Mouse (Mus musculus) stomach, postnatal 0 days (tissue): ENCODE results near the gene Tifab. TPM values are rescaled to one million over a fixed set of nuclear protein-coding genes. Genes with fewer than 3 reads are reported as not detected.
A peak's percentile ranks its signal among the peaks of the same experiment; 100 is the strongest.

Source experiments
- ATAC-seq: fragments of 200-750 bp; cut with Nextera tagmentation; 2 replicates; pipeline ENCODE4 v1.8.0; 2017; ENCODE audit not compliant: low FRiP score, low TSS enrichment
- DNase-seq: peaks from one replicate; pipeline ENCODE4 v3.0.0-alpha.2; 2016; ENCODE audit warnings: low spot score
- H3K27ac ChIP-seq: fragments of 300-500 bp; sonication (generic); replicated peaks from 2 replicates; pipeline ENCODE4 v1.5.1; 2014; ENCODE audit warnings: mild to moderate bottlenecking, control low read depth
- H3K27me3 ChIP-seq: fragments of 300-500 bp; sonication (generic); 2 replicates; pipeline ENCODE4 v1.6.1; 2014; ENCODE audit warnings: low read length; ENCODE audit not compliant: control insufficient read depth, insufficient read depth
- H3K36me3 ChIP-seq: fragments of 300-500 bp; sonication (generic); 2 replicates; pipeline ENCODE4 v1.6.1; 2014; ENCODE audit warnings: low read length, mixed read lengths; ENCODE audit not compliant: control insufficient read depth, insufficient read depth
- H3K4me1 ChIP-seq: fragments of 300-500 bp; sonication (generic); replicated peaks from 2 replicates; pipeline ENCODE4 v1.6.1; 2014; ENCODE audit warnings: antibody characterized with exemption; ENCODE audit not compliant: control insufficient read depth, insufficient read depth
- H3K4me2 ChIP-seq: fragments of 300-500 bp; sonication (generic); replicated peaks from 2 replicates; pipeline ENCODE4 v1.6.1; 2014; ENCODE audit warnings: low read depth, mild to moderate bottlenecking, control low read depth, moderate library complexity
- H3K4me3 ChIP-seq: fragments of 300-500 bp; sonication (generic); 2 replicates; pipeline ENCODE4 v1.5.1; 2014; ENCODE audit warnings: low read depth, low read length, control low read depth
- H3K9ac ChIP-seq: fragments of 300-500 bp; sonication (generic); 2 replicates; pipeline ENCODE4 v1.6.1; 2014; ENCODE audit warnings: mild to moderate bottlenecking, low read length, control low read depth, mixed read lengths
- H3K9me3 ChIP-seq: fragments of 300-500 bp; sonication (generic); 2 replicates; pipeline ENCODE4 v1.6.1; 2016; ENCODE audit warnings: low read length; ENCODE audit not compliant: control insufficient read depth
- CTCF ChIP-seq: IDR thresholded peaks from 2 replicates; pipeline ENCODE4 v1.5.1; 2016; ENCODE audit warnings: antibody characterized with exemption, low read depth, mild to moderate bottlenecking, moderate library complexity
- EP300 ChIP-seq: optimal IDR thresholded peaks from 2 replicates; pipeline ENCODE3; 2016; ENCODE audit warnings: antibody characterized with exemption
- WGBS: fragments of 180-500 bp; shearing (Covaris S2); extraction: QIAGEN DNeasy Blood & Tissue Kit; methylation state at CpG from one replicate; pipeline ENCODE4 v1.1.7; 2014; 5-methylcytosine and 5-hydroxymethylcytosine counted together
- polyA plus RNA-seq: library from polyadenylated mRNA; unstranded; fragments of >200 nt; fragmentation: Nextera tagmentation; extraction: Ambion mirVana; gene quantifications from 2 replicates; pipeline ENCODE4 v1.2.1, GENCODE M21; 2015

The Tifab gene
- polyA plus RNA-seq, 1 experiment from 2014 or later: 2.4 TPM

DNA sequence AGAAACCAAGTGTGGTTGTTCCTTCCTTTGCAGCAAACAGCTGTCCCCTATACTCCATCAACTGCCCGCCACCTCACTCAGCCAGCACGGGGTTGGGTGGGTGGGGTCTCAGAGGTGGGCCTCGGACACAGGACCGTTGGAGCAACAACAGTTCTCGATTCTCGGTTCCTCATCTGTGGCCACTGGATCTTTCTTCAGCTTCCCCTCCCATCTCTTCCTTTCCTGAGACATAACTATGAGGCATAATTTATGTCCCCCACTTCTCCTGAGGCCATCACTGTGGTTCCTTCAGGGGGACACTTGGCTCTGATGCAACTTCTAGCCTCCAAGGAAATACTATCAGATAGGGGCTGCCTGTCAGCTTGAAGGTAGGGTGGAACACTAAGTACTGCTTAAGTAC is 15.8 kb downstream of the Tifab start:
- TF ChIP-seq EP300 (no peak), CTCF (no peak)
- Histone ChIP-seq H3K4me3 (no peak overlapping the region), H3K9me3 (no peaks in the 10 kb centered on the region), H3K4me2 (no peak overlapping the region), H3K9ac (no peak overlapping the region), H3K4me1 (0 out of 2 replicates have a peak, but pooled peaks cover 5% of the 10 kb centered on the region), H3K36me3 (no peaks in the 10 kb centered on the region), H3K27ac (no peak overlapping the region), H3K27me3 (no peaks in the 10 kb centered on the region)
- no peak for DNase-seq
- 71% methylated on average over 6 of the region's 6 CpGs for WGBS
- ATAC-seq: no peak

DNA sequence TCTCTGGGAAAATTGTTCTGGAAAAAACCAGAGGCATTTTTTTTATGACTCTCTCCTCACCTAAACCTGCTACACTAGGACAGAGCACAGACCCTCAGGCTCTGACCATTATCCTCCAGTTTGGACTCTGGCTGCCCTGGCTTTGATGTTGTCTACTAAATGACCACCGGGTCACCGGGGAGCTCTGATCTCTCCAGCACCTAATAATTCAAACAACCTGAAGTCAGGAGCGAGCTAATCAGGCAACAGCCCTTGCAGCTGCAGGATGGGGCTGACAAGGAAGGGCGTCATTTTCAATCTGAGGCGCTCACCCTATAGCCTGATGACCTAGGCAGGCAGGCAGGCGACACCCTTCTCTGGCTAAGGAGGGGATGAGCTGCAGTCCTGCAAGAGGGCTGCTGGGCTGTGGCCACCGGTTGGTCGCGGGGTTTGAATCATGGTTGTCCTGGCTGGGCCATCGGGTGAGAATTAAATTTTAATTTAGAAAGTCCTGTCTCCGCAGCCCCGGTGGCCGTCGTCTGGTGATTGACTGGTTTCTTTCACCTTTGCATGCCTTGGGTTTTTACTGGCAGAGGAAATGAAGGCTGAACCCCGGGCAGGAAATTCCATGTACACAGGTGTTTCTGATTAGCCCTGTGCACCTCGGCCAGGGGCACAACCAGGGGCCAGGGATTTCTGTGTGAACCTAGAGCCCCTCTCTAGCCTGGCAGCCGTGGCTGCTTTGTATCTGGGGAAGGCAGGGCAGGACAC is 18.9 kb downstream of the Tifab start:
- H3K36me3 ChIP-seq: no peaks in the 10 kb centered on the region
- H3K4me1 ChIP-seq: 0 out of 2 replicates have a peak, but pooled peaks cover 5% of the 10 kb centered on the region
- no peak overlapping the region for H3K4me3 ChIP-seq
- WGBS: 27% methylated on average over 17 of the region's 17 CpGs
- peak; percentile 33 for DNase-seq
- no peaks in the 10 kb centered on the region for H3K9me3 ChIP-seq
- no peak overlapping the region; the same call in 1 of the 2 replicates for H3K4me2 ChIP-seq
- peak; percentile 59 for ATAC-seq
- no peaks in the 10 kb centered on the region for H3K27me3 ChIP-seq
- H3K27ac ChIP-seq: no peak overlapping the region
- no peak overlapping the region for H3K9ac ChIP-seq
- TF ChIP-seq CTCF: no peak
- TF ChIP-seq EP300: no peak

DNA sequence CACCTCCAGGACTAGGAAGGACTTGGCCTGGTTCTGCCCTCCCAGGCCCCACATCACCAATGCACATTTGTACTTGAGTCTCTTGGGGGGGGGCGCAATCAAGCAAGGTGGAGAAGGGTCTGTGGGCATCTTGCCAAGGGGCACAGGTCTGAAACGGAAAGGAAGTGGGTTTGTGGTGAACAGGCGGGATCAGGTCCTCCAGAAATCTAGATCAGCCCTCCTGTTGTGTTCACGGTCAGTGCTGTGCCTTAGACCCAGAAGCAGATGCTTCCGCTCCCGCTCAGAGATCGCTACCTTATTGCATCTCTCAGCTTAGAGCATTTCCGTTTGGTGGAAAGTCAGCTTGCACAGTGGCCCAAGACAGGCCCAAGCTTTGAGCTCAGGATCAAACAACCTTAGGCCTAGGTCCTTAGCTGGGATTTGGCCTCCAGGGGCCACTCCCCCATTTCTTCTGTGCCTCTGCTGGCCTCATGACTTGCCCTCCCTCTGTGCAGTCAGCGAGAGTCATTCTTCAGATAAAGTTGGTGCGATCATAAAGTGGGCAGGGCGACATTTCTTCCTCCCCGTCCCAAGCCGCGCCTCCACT is 19.6 kb downstream of the Tifab start:
- Histone ChIP-seq H3K27me3 (no peaks in the 10 kb centered on the region), H3K9ac (no peak overlapping the region), H3K4me2 (no peak overlapping the region; the same call in 1 of the 2 replicates), H3K9me3 (no peaks in the 10 kb centered on the region), H3K4me3 (no peak overlapping the region), H3K27ac (no peak overlapping the region), H3K4me1 (0 out of 2 replicates have a peak, but pooled peaks cover 5% of the 10 kb centered on the region), H3K36me3 (no peaks in the 10 kb centered on the region)
- 52% methylated on average over 14 of the region's 14 CpGs for WGBS
- ATAC-seq (peak; percentile 68), DNase-seq (peak; percentile 54)
- no peak for TF ChIP-seq EP300
- no peak for TF ChIP-seq CTCF

DNA sequence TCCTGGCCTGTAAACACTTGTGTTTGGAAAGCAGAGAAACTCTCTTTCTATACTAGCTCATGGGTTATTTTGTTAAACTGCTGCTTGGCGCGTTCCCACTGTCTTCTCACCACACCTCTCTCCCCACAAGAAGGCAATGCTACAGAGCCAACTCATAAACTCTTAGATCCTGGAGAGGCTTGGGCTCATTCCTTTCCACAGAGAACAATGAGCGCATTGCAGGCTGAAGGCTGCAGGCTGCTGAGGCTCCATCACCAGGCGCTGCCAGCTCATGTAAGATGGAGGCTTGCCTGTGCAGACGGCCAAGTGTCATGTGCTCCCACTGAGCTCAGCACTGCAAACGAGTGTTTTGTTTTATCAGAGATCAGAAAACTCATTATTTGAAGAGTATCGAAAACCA is 23.0 kb downstream of the Tifab start:
- H3K9me3 ChIP-seq: no peaks in the 10 kb centered on the region
- no peak overlapping the region for H3K4me2 ChIP-seq
- 53% methylated on average over 7 of the region's 7 CpGs for WGBS
- ATAC-seq: no peak
- no peak overlapping the region for H3K9ac ChIP-seq
- no peaks in the 10 kb centered on the region for H3K36me3 ChIP-seq
- H3K27me3 ChIP-seq: no peaks in the 10 kb centered on the region
- H3K4me3 ChIP-seq: no peak overlapping the region
- TF ChIP-seq EP300: no peak
- TF ChIP-seq CTCF: no peak
- H3K4me1 ChIP-seq: 0 out of 2 replicates have a peak, but pooled peaks cover 5% of the 10 kb centered on the region
- H3K27ac ChIP-seq: 0 out of 2 replicates have a peak overlapping the region, but pooled peaks have one; percentile 14
- DNase-seq: no peak

DNA sequence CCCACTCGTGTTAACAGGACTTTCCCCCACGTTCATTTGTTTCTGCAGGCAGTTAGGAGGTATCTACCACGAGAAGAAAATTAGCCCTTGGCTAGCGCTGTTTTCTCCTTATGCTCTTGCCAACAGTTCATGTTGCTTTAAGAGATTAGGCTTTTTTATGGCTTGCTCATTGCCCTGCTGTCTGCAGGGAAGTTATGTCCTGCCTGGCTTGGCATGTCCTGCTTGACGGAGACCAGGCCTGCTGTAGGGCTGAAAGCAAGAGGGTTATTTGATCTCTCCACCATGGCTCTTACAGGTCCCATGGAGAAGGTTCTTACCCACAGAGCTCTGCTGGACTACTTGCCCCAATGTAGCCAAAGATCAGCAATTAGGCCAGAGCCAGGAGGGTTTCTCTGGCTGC is 23.6 kb downstream of the Tifab start:
- Histone ChIP-seq H3K9me3 (no peaks in the 10 kb centered on the region), H3K36me3 (no peaks in the 10 kb centered on the region), H3K9ac (no peak overlapping the region), H3K27ac (0 out of 2 replicates have a peak overlapping the region, but pooled peaks have one; percentile 14), H3K27me3 (no peaks in the 10 kb centered on the region), H3K4me3 (no peak overlapping the region), H3K4me1 (0 out of 2 replicates have a peak, but pooled peaks cover 3% of the 10 kb centered on the region), H3K4me2 (no peak overlapping the region)
- ATAC-seq (no peak), DNase-seq (no peak)
- TF ChIP-seq CTCF (no peak), EP300 (no peak)
- WGBS: 40% methylated on average over 5 of the region's 5 CpGs
